Mouse (Mus musculus) hindbrain, embryonic 11.5 days (tissue): ENCODE results near the gene Dynlt1c. TPM values are rescaled to one million over a fixed set of nuclear protein-coding genes. Genes with fewer than 3 reads are reported as not detected.
"Not testable (repeated sequence)": the region's sequence is repeated elsewhere in the genome, so short reads cannot be mapped to it uniquely, and the experiment has no call there.

ENCODE experiments used
- ATAC-seq: fragments of 200-750 bp; cut with Nextera tagmentation; 2 replicates; pipeline ENCODE4 v1.8.0; 2017; ENCODE audit warnings: mild to moderate bottlenecking, moderate TSS enrichment, moderate library complexity; ENCODE audit not compliant: low FRiP score
- DNase-seq: peaks from one replicate; pipeline ENCODE4 v3.0.0-alpha.2; 2015; ENCODE audit warnings: low spot score
- H3K27ac ChIP-seq: fragments of 300-500 bp; sonication (generic); 2 replicates; pipeline ENCODE4 v1.5.1; 2014; ENCODE audit warnings: mild to moderate bottlenecking, low read depth, low read length
- H3K27me3 ChIP-seq: fragments of 300-500 bp; sonication (generic); 2 replicates; pipeline ENCODE4 v1.6.1; 2014; ENCODE audit warnings: mild to moderate bottlenecking, low read length, moderate library complexity, mixed read lengths; ENCODE audit not compliant: control insufficient read depth, insufficient read depth
- H3K36me3 ChIP-seq: fragments of 300-500 bp; sonication (generic); 2 replicates; pipeline ENCODE4 v1.6.1; 2014; ENCODE audit warnings: mild to moderate bottlenecking, low read length, moderate library complexity, mixed read lengths; ENCODE audit not compliant: control insufficient read depth, insufficient read depth
- H3K4me1 ChIP-seq: fragments of 300-500 bp; sonication (generic); replicated peaks from 2 replicates; pipeline ENCODE4 v1.6.1; 2014; ENCODE audit warnings: low read length, mixed read lengths; ENCODE audit not compliant: control insufficient read depth, insufficient read depth
- H3K4me2 ChIP-seq: fragments of 300-500 bp; sonication (generic); replicated peaks from 2 replicates; pipeline ENCODE4 v1.6.1; 2014; ENCODE audit warnings: mild to moderate bottlenecking, low read depth, low read length
- H3K4me3 ChIP-seq: fragments of 300-500 bp; sonication (generic); 2 replicates; pipeline ENCODE4 v1.5.1; 2014; ENCODE audit warnings: low read depth, low read length
- H3K9ac ChIP-seq: fragments of 300-500 bp; sonication (generic); 2 replicates; pipeline ENCODE4 v1.6.1; 2014; ENCODE audit warnings: low read depth, low read length
- H3K9me3 ChIP-seq: fragments of 300-500 bp; sonication (generic); 2 replicates; pipeline ENCODE4 v1.6.1; 2016; ENCODE audit warnings: low read length; ENCODE audit not compliant: control insufficient read depth
- WGBS: fragments of 180-500 bp; shearing (Covaris S2); extraction: QIAGEN DNeasy Blood & Tissue Kit; methylation state at CpG from one replicate; pipeline ENCODE4 v1.1.7; 2014; 5-methylcytosine and 5-hydroxymethylcytosine counted together
- polyA plus RNA-seq: library from polyadenylated mRNA; unstranded; fragments of >200 nt; fragmentation: Nextera tagmentation; extraction: Ambion mirVana; gene quantifications from 2 replicates; pipeline ENCODE4 v1.2.1, GENCODE M21; 2014

Dynlt1c gene
- polyA plus RNA-seq, 1 experiment from 2014 or later, result 41.5 TPM

DNA sequence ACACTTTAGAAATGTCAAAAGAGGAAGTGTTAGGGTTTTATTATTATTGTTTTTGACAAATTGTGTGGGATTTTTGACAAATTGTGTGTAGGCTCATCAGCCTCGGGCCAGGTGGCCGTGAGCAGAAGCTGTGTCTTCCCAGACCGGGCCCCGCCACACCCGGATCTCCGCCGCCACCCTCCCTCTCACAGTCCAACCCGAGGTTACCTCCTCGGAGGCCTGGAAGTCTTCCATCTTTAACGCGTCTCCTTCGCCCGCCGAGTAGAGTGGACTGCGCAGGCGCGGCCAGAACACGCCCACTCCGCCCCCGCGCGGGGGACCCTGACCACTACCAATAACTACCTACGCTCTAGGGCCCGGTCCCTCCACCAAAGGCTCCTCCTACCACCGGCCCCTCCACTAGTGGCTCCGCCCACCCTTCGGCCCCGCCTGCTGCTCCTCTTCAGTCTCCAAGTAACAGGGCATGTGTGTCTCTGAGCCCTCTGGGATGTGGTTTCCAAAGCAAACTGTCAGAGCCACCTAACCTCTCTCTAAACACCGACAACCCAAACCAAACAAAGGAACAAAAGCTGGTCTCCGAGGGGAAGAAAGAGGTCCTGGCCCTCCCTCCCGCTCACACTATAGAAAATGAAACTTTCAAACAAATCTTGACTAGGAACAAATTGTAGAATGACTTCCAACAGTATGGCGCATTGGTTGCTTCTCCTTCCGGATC, 54.3 kb downstream of the Dynlt1c start, which contains the start of gene Dynlt1f:
Gene Dynlt1f, minus strand, starts transcription at position 334 of the 715 bp plus-strand sequence.
- not testable (repeated sequence) for H3K27me3 ChIP-seq, H3K36me3 ChIP-seq, H3K9me3 ChIP-seq, H3K4me1 ChIP-seq
- H3K4me2 ChIP-seq, result peak within 1 kb of the TSS; percentile 31
- H3K9ac ChIP-seq, result peak within 1 kb of the TSS; percentile 59
- peak; percentile 31 for DNase-seq
- H3K4me3 ChIP-seq, result peak within 1 kb of the TSS; percentile 41
- peak; percentile 95 for ATAC-seq
- WGBS, result 6% methylated on average over 15 of the region's 33 CpGs
- H3K27ac ChIP-seq, result peak within 1 kb of the TSS; percentile 70

DNA sequence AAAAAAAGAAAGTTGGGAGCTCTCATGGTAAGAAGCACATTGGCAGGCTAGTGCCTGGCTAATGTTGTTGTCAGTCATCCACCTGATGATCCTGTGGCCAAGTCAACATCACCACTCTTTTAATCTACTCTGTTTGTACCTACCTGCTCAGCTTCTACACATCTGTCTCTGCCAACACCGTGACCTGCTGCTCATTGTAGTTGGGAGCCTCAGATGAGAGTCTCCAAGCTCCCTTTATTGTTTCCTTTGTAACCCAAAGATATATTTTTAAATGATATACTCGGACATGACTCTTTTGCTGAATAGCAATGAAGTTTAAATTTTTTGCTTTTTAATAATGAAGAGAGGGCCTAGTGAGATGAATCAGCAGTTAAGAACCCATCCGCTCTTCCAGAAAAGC, 55.0 kb downstream of the Dynlt1c start:
- not testable (repeated sequence) for H3K4me2 ChIP-seq, H3K9ac ChIP-seq, DNase-seq, H3K27me3 ChIP-seq, H3K36me3 ChIP-seq, H3K27ac ChIP-seq, H3K9me3 ChIP-seq, ATAC-seq, H3K4me1 ChIP-seq, H3K4me3 ChIP-seq
- 93% methylated on average over 1 of the region's 3 CpGs for WGBS

DNA sequence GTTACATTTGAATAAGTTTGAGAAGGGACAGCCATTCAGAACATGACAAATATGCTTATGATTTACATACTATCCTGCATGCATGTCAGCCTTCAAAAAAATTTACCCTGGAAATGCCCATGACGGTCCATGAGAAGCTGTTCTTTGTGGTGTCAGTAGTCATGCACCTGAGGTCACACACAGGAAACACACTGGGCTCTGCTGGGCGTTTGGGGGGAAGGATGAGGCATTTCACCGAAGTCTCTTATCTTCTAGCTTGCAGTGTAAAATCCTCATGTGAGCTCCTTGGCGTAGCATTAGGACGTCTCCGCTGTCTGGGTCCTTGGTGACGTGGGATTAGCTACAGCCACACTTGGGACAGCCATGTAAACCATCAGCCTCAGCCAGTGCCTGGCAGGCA, 57.3 kb downstream of the Dynlt1c start, which contains the start of gene Sytl3:
Gene Sytl3, plus strand, starts transcription at position 293 of the 400 bp plus-strand sequence.
- not testable (repeated sequence) for H3K36me3 ChIP-seq, H3K9ac ChIP-seq, H3K9me3 ChIP-seq, H3K4me2 ChIP-seq, H3K4me3 ChIP-seq, ATAC-seq, H3K4me1 ChIP-seq, H3K27me3 ChIP-seq, DNase-seq, H3K27ac ChIP-seq
- WGBS, result 71% methylated on average over 3 of the region's 7 CpGs

Other genes with a start within 250 kb of the Dynlt1c start
- 838 and 876 TPM in 2 replicates for gene Dynlt1b, start 171.6 kb upstream of the Dynlt1c start, polyA plus RNA-seq
- gene Dynlt1f, start 54.2 kb downstream of the Dynlt1c start, polyA plus RNA-seq, result 323 and 333 TPM in 2 replicates
- gene Sytl3, start 57.4 kb downstream of the Dynlt1c start, polyA plus RNA-seq, result 0.15 and 0.64 TPM in 2 replicates
- gene Ezr, start 181.1 kb downstream of the Dynlt1c start, polyA plus RNA-seq, result 73.8 and 91.1 TPM in 2 replicates